Mouse (Mus musculus): ENCODE measurements around the gene Snx18.
A peak's percentile ranks its signal among the peaks of the same experiment; 100 is the strongest.

Snx18 gene

GRCm38 (mm10) chr13:113615971-113616671 lies 2.2 kb downstream of the Snx18 start:
- peak; percentile 45 to 50 for DNase-seq

GRCm38 (mm10) chr13:113615546-113615941 lies 2.8 kb downstream of the Snx18 start:
- peak; percentile 48 to 49 for DNase-seq

GRCm38 (mm10) chr13:113614635-113615545 lies 3.5 kb downstream of the Snx18 start:
- peak; percentile 86 to 89 for DNase-seq

- DNase-seq = no peak
Observed at GRCm38 (mm10) chr13:113613882-113614281, 4.5 kb downstream of the Snx18 start.

- no peak for DNase-seq
Observed at GRCm38 (mm10) chr13:113613341-113613740, 5.0 kb downstream of the Snx18 start.

GRCm38 (mm10) chr13:113612141-113612950 lies 6.0 kb downstream of the Snx18 start:
- DNase-seq = peak in 1 of 2 experiments; percentile 43

GRCm38 (mm10) chr13:113610732-113611500 lies 7.4 kb downstream of the Snx18 start:
- peak in 1 of 2 experiments; percentile 1 for DNase-seq

- DNase-seq = no peak
Observed at GRCm38 (mm10) chr13:113609429-113609828, 8.9 kb downstream of the Snx18 start.

GRCm38 (mm10) chr13:113607821-113608220 lies 10.5 kb downstream of the Snx18 start:
- DNase-seq = no peak

- DNase-seq = no peak
Observed at GRCm38 (mm10) chr13:113607371-113607770, 11.0 kb downstream of the Snx18 start.

GRCm38 (mm10) chr13:113606741-113607358 lies 11.5 kb downstream of the Snx18 start:
- peak in 1 of 2 experiments; percentile 39 for DNase-seq

GRCm38 (mm10) chr13:113606131-113606530 lies 12.2 kb downstream of the Snx18 start:
- no peak for DNase-seq

GRCm38 (mm10) chr13:113605693-113606092 lies 12.7 kb downstream of the Snx18 start:
- no peak for DNase-seq

- DNase-seq = no peak
Observed at GRCm38 (mm10) chr13:113604321-113604720, 14.0 kb downstream of the Snx18 start.

GRCm38 (mm10) chr13:113602882-113603342 lies 15.5 kb downstream of the Snx18 start:
- DNase-seq = peak; percentile 49 to 59

- DNase-seq = no peak
Observed at GRCm38 (mm10) chr13:113601831-113602604, 16.3 kb downstream of the Snx18 start.

- no peak for DNase-seq
Observed at GRCm38 (mm10) chr13:113600531-113601463, 17.6 kb downstream of the Snx18 start.

- DNase-seq = no peak
Observed at GRCm38 (mm10) chr13:113599701-113600530, 18.4 kb downstream of the Snx18 start.

- DNase-seq = no peak
Observed at GRCm38 (mm10) chr13:113597616-113598015, 20.7 kb downstream of the Snx18 start.
